Mouse (Mus musculus) lung, adult 2 months (tissue): Measurements from ENCODE around the gene Frk.

Source experiments
- CTCF ChIP-seq: fragments of 200-500 bp; IDR thresholded peaks from 2 replicates; pipeline ENCODE4 v1.5.1; 2011; ENCODE audit warnings: mild to moderate bottlenecking, low read length, control low read depth; ENCODE audit not compliant: insufficient read depth
- POLR2A ChIP-seq: fragments of 200-500 bp; IDR thresholded peaks from 2 replicates; pipeline ENCODE4 v1.6.1; 2011; ENCODE audit warnings: low read depth, mild to moderate bottlenecking, control low read depth, low read length, borderline replicate concordance; ENCODE audit errors: extremely low read depth

- no peak for TF ChIP-seq POLR2A
- no peak for TF ChIP-seq CTCF
These were observed 155.0 kb downstream of the Frk start for GRCm38 (mm10) chr10:34638245-34638644.
